Mouse (Mus musculus) layer of hippocampus, adult 9-11 months (tissue): ENCODE measurements around the gene Tuba1a.
A peak's percentile ranks its signal among the peaks of the same experiment; 100 is the strongest.
"Not testable (repeated sequence)": the region's sequence is repeated elsewhere in the genome, so short reads cannot be mapped to it uniquely, and the experiment has no call there.

ENCODE experiments used
- DNase-seq: peaks from one replicate; pipeline ENCODE4 v3.0.0; 2022

Gene Tuba1a

DNA sequence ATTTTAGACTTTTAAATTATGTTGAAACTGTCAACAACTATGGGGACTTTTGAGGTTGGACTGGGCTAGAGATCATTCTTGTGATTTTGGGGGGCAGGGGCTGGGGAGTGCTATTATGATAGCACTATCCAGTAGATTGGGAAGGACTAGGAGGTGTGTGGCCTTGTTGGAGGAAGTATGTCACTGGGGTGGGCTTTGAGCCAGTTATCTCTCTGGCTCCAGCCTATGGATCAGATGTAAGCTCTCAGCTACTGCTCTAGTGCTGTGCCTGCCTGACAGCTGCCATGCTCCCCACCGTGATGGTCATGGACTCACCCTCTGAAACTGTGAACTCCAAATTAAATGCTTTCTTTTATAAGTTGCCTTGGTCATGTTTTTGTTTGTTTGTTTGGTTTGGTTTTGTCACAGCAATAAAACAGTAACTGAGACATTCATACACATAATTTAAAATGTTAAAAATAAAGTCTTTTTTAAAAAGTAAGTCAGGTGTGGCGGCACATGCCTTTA lies 30.4 kb downstream of the Tuba1a start:
- DNase-seq, result no peak

DNA sequence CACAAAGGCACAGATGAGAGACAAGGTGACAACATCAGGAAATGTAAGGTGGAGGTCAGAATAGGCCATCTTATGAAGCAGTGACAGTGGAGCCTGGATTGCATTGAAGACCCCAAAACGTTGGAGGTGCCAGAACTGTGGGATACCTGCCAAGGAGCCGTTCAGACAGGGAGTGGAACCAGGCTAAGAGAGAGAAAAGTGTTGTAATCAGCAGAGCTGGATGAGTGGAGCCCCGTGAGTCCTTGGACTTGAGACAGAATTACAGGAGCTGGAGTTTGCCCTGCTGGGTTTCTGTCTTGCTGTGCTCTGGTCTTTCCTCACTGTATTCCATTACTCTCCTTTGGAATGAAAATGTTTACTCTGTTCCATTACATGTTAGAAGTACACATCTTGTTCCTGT lies 30.9 kb downstream of the Tuba1a start:
- DNase-seq, result no peak

DNA sequence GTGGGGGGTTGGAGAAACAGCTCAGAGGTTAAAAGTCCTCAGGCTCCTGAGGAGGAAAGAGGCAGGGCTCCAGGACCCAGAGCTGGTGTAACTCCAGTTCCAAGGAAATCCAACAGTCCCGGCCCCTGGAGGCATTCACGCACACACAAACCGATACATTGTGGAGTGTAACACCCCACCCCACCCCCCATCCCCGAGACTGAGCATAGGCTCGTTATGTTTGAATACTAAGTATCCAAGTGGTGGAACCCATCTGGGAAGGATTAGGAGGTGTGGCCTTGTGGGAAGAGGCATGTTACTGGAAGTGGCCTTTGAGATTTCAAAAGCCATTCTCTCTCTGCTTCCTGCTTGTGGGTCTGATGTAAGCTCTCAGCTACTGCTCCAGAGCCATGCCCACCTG lies 32.0 kb downstream of the Tuba1a start:
- no peak for DNase-seq

DNA sequence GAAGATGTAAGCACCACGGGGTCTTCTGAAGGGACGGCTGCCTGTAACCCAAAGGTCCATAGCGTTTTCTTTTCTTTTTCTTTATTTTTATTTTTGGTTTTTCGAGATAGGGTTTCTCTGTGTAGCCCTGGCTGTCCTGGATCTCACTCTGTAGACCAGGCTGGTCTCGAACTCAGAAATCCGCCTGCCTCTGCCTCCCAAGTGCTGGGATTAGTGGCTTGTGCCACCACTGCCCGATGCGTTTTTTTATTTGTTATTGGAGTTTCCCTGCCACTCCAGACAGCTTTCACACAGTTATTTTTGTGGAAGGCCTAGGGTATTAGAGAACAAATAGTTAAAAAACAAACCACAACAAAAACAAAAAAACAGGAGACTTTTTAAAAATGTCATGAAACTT lies 35.0 kb downstream of the Tuba1a start:
- DNase-seq, result not testable (repeated sequence)

DNA sequence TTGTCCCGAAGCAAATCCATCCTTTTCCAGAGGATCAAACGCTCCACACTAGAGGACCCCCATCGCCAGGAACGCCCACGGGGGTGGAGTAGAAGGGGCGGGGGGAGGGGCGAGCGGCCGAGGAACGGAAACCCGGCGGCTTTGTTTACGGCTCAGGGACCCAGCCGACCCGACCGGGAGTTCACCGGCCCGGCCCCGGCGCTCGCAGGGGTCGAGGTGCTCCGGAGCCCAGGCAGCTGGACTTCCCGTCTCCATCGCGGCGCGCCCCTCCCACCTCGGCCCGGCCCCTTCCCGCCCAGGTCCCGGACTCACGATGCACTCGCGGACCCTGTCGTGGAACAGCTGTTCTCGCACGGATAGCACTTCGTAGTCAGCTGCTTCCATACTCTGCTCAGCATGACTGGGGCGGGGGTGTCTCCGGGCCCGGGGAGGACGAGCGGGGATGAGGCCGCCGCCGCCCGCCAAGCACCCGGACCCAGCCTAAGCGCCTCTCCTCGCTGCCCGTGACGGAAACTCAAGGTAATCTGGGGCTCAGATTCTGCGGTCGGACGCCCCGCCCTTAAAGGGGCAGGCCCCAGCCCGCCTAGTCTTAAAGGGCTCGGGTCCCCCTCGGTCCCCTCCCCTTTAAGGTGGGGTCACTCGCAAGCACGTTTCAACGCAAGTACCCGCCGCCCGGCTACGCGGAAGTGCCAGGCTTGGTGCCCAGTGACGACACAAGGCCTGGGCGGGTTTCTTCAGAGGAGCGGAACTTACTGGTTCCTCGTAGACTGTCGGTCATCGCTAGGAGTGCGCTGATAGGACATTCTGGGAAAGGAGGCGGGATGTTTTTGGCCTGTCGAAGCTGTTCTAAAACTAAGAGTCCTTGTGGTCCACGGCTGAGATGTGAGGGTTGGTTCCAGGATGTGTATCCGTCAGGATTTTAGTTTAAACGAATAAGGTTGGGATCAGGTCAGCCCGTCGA lies 35.7 kb downstream of the Tuba1a start, which contains the start of gene Lmbr1l:
Lmbr1l (minus strand) TSS at position 694 of the 961 bp plus-strand sequence.
- peak; percentile 99 for DNase-seq

DNA sequence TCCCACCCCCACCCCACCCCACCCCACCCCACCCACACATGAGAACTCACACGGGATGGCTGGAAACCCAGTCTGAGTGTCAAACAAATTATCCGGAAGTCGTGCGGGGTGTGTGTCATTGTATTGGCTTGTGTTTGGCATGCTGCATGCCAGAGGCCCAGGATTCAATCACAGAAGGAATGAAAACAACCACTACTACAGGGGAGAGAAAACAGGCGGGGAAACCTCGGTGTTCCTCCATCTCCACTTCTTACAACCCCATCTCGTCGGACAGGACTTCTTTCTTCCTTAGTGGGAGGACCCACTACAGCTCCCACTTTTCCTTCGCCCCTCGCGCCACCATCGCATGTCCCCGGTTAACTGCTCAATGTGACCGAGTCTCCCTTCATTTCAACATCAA lies 36.4 kb downstream of the Tuba1a start:
- no peak for DNase-seq

DNA sequence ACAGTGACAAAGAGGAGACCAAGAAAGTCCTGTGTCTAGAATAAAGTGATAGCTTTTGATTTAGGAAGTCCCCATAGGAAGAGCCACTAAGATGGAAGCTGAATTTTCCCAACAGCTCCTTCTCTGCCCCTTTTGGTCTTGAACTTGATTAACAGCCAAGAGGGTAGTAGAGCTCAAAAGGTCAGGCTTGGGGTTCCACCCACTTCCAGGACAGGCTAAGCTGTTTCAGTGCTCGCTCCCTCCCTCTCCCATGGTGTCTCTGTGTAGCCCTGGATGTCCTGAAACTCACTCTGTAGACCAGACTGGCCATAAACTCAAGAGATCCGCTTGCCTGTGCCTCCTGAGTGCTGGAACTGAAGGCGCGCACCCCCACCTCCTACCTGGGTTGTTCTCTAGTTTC lies 37.5 kb downstream of the Tuba1a start:
- DNase-seq, result no peak

DNA sequence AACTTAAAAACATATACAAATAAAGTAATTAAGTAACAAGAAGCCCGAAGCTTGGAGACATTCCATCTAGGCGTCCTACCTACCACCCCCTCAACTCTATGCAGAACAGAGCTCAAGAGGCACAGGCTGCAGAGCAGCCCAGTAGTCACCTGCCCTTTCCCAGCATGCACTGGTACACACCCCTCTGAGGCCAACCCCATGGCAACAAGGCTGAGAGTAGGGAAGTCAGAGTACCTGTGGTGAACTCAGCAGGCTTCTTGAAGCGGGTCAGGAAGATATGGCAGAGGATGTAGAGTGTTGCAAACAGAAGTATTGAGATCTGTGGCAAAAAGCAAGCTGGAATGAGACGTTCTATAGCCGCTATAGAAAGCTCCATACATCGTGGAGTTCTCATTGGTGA lies 38.6 kb downstream of the Tuba1a start:
- DNase-seq, result no peak

DNA sequence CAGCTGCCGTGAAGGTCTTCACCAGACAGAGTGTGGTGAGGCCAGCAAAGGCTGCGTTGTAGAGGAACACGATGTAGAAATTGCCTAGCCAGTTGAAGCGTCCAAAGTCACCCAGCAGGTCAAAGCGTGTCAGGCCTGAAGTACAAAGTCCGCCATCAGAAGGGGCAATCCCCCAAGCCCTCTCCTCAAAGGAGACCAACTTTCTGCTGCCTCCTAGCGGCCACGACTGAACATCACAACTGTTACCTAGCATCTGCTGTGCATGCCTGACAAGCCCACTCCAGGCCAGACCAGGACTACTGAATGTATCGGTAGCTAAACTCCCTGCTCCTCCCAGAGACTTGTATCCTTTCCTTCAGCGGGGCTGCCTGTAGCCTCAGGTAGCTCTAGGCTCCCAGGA lies 48.8 kb downstream of the Tuba1a start:
- DNase-seq, result no peak

DNA sequence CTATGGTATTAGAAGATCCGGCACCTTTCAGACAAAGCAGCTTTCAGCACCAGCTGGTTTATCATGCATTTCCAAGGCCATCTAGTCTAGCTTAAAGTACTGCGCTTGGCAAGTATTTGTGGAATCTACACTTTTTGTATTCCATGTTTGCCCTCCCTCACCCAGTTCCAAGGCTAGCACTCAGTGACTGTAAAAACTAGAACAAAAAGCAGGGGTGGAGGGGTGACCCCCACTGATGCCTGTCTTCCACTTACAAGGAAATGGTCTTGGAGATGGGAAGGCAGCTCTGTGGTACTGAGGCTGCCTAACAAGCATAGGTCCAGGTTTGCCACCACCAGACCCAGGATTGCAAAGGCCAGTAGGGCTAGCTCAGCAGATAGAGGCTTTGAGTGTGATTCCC lies 50.9 kb downstream of the Tuba1a start:
- DNase-seq, result no peak

DNA sequence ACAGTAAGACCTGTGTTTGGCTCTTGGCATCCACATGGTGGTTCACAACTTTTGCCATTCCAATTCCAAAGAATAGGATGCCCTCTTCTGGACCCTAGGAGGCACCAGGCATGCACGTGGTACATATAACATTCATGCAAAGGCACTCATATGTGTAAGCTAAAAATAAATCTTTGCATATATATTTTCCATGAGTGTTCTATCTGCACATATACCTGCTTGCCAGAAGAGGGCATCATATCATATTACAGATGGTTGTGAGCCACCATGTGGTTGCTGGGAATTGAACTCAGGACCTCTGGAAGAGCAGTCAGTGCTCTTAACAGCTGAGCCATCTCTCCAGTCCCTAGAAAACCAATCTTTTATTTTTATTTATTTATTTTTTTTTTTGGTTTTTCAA lies 52.0 kb downstream of the Tuba1a start:
- no peak for DNase-seq
